Mouse (Mus musculus) ovary, postnatal 10 days (tissue): ENCODE results near the gene Pcx.
"Not testable (repeated sequence)": the region's sequence is repeated elsewhere in the genome, so short reads cannot be mapped to it uniquely, and the experiment has no call there.

ENCODE experiments used
- DNase-seq: peaks from one replicate; pipeline ENCODE4 v3.0.0; 2022; ENCODE audit warnings: low spot score

Gene Pcx

DNA sequence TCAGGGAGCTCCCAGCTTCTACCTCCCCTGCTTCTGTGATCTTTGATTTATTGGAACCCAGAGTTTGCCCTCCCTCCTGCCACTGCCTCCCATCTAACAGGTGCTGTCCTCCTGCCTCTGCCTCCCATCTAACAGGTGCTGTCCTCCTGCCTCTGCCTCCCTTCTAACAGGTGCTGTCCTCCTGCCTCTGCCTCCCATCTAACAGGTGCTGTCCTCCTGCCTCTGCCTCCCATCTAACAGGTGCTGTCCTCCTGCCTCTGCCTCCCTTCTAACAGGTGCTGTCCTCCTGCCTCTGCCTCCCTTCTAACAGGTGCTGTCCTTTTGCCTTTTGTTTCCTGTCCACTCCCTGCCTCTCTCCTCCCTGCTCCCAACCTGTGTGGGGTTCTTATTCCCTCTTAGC, 76.5 kb downstream of the Pcx start:
- DNase-seq, result not testable (repeated sequence)

DNA sequence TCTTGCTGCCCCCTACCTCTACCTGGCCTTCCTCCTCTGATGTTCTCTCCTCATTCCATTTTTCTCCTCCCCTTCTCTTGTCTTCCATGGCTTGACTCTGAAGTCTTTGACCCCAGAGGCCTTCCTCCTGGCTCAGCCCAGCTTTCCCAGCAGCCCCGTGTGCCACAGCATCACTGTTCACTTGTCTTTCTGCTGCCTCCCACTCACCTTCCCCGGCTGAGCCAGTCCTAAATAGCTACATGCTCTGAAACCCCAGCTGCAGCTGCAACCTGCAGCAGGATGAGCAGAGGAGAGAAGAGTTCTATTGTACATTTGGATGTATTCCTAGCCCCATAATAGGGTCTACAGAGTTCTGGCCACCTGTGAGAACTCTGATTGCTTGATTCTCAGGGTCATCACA, 77.2 kb downstream of the Pcx start:
- DNase-seq, result no peak

DNA sequence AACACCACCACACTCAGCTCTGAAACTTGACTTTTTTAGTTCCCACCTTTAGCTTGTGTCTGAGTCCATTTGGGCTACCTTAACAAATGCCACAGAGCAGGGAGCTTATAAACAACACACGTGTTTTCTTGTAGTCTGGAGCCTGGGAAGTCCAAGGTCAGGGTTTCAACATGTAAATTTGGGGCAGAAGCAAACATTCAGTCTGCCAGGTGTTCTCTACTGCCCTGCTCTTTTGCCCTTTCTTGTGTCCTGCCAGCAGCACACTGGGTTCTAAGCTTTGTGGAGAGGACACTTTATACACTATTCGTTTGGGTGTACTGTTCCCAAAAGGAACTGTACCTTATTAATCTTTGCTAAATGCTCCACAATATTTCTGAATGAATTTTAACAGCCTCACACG, 78.2 kb downstream of the Pcx start:
- DNase-seq, result no peak

DNA sequence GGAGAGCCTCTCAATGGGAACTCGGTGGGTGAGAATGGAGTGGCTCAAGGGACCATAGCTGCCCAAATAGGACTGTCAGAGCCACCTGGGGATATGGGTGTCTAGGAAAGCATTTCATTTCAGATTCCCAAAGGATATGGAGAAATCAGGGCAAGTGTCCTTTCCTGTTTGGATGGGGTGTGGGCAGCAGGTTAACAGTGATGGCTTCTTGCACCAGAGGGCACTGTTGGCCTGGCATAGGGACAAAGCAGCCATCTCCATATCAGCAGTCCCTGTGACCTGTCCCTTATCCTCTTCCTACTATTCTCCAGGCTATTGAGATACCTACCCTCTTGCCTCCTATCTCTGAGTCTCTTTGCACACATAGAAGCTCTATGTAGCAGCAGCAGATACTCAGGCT, 78.8 kb downstream of the Pcx start:
- DNase-seq, result no peak

DNA sequence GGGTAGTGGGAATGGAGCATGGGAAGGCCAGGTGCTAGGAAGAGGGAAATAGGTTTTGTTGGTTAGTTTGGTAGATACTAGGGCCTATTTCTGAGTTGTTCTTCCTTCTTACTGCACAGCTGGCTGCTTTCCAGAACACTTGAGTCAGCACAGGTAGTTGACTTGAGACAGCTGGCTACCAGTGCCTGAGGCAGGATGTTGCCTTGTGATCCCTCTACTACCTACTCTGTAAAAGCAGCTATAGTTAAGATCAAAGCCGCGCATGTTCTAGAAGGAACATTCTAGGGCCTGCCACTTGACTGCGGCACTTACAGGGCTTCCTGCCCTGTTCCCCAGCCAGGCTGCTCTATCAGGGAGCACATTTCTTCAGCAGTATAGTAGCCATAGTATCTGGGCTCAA, 79.8 kb downstream of the Pcx start:
- no peak for DNase-seq

DNA sequence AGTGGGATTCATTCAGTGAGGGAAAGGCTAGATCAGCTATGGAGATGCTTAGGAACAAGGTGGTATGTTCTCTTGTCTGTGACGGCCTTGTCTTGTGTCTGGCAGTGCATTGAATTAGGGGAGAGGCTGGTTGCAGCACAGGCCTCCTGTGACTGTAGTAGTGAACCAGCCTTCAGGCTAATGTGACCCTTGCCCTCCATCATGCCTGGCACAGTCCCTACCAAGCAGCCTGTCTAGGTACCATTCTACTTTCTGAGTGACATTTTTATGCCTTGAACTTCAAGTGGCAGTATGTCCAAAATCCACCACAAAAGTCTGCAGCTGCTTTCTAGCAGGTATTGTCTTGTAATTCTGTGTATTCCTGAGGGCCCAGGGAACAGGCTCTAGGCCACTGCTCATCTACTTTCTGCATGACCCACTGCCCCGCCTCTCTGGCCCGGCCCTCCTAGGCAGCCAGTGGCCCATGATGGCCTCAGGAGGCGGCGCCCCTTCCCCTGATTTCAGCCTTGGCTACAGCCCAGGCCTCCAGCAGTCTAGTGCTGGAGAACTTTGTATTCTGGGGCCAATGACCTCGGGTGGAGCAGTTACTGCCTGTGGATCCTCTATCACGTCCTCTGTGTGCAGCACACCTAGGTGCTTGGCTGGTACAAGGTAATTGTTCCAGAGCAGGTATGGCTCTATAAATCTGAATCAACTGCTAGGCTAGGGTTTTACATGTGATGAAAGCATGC, 83.7 kb downstream of the Pcx start:
- no peak for DNase-seq

DNA sequence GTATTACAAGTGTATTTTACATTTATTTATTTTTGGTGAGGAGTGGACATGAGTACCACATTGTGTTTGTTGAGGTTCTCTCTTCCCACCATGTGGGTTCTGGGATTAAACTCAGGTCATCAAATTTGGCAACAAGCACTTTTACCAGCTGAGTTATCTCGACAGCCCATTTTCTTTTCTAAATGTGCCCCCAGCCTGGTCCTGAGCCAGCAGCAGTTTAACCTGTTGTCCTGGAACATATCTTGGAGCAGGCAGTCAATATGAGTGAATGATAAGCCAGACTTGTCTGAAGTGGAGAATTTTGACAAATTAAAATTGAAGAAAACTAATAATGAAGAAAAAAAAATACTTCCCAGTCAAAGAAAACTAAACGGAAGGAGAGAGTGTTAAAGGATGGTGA, 85.8 kb downstream of the Pcx start:
- no peak for DNase-seq

DNA sequence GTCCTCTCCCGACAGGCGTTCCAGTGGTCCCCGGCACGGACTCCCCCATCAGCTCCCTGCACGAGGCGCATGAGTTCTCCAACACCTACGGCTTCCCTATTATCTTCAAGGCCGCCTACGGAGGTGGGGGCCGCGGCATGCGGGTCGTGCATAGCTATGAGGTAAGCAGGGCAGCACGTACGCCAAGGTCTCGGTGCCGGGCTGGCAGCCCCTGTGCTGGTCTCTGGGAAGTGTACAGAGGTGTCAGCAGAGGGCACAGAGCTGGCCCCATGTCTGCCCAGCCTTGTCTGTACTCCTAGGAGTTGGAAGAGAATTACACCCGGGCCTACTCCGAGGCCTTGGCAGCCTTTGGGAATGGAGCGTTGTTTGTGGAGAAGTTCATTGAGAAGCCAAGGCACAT, 92.2 kb downstream of the Pcx start:
- DNase-seq, result no peak

DNA sequence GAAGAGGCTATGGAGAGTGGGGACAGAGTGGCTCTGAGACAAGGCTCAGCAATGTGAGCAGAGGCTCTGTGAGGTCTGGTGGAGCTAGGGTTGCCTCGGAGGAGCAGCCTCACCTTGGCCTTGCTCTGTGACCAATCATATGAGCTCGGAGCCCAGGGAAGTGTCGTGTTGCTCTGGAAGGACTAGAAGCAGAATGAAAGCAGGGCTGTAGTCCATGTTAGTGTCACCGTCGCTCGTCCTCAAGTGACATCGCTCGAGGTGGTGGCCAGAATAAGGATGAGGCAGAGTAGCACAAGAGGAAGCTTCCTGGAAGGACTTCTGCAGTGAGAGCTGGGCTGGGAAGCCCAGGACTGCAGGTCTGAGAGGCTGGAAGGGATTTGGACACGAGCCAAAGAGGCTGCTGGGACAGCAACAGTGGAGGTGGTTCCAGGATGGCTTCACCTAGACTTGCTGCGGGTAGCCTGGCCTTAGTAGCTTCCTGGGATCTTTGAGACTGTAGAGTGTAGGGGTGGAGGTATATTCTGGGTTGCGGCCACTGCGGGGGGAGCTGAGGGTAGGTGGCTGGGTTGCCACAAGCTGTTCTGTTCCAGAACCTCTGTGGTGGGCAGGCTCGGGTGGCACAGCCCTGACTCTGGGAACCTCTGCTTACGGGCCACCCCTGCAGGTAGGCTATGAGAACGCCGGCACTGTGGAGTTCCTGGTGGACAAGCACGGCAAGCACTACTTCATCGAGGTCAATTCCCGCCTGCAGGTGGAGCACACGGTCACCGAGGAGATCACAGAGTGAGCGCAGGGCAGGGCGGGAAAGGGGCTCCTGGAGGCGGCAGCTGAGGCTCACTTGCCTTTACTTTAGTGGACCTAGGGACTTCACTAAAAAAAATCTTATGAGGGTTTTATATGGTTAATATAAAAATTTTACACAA, 93.8 kb downstream of the Pcx start:
- DNase-seq, result no peak

DNA sequence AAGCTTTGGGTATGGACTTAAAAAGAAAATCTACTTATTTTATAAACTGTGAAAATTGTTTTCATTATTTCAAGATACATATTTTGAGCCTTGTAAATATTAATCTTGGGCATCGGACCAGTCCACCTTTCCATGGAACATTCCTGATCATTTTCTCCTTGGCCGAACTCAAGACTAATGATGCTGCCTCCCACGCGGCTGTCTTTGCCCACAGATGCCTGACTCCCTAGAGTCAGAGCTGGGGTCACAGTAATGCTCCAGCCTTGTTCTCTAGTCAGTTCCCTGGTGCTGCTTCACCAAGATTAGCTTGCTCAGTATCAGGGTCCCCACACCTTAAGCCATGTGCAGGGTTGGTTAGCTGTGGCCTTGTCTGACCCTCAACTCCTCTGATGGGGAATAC, 95.4 kb downstream of the Pcx start:
- DNase-seq, result no peak

DNA sequence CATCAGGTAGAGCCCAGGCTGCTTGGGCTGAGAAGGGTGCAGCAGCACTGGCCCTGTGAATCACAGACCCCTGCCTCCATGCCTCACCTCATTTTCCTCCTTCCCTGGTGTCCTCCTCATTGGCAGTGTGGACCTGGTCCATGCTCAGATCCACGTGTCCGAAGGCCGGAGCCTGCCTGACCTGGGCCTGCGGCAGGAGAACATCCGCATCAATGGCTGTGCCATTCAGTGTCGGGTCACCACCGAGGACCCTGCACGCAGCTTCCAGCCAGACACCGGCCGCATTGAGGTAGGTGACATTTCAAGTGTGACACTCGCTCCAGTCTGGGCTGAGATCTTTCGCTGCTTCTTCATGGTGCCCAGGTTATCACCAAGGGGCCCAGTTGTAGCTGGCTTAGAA, 97.1 kb downstream of the Pcx start:
- DNase-seq, result no peak

DNA sequence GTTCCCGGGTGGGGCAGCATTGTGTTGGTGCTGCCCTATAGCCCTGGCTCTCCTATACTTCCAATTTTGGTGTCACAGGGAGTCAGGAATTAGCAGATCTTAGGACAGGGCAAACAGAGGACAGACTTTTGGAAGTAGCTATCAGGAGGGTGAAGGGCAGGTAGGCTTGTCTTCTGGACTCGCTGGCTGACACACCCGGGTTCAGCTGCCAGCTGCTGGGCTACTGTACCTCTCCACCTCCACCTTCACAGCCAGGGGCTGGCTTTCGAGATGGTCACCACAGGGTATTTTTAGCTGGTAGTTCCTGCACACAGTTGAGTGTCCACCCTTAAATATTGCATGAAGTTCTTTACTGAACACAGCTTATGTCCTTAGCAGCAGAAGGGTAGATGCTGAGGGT, 98.2 kb downstream of the Pcx start:
- DNase-seq, result no peak

DNA sequence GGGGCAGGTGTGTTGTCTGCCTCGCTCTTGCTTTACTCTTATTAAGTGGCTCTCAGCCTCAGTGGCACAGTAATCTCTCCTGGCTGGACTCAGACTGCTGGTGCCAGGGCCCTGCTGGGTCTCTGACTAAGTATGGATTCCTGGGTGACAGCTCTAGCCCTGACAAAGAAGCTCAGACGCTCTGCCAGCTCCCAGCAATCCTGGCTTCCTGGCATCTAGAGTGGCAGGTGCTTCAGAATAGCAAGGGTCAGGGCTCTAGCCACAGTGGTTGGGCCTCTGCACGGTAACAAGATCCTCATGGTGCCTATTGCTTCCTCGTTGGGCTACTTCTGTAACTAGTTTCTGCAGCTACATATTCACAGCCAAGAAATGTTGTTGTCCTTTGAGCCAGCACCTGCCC, 99.8 kb downstream of the Pcx start:
- no peak for DNase-seq

DNA sequence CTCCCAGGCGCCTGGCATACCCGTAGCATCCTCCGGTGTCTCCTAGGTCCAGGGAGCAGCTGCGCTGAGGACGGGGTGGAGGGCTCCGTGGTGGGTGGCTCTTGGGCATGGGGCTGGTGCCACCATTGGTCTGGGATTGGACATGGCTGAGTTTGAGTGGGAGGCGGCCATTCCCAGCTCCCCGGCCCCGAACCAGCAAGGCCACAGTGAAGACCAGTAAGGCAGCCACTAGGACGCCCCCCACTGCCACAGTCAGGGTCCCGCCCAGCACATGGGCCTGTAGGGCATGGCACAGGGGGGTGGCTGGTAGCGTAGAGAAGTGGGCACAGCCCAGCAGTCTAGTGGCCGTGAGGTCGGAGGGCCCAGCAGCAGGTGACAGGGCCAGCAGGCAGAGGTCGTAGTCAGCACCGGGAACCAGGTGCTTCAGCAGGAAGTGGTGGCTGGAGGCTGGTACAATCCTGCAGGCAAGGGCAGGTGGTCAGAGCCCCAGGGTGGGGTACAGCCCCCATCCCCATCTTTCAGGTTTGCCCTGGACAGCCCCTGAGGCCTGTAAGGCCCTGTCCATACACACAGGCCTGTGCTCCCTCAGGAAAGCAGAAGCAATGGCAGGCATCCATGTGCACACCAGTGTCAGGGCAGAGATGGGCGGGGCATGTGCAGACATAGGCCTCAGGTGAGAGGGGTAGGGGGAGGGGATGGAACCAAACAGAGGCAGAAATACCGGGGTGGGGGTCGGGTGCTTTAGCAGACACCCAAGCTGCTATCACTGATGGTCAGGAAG, 102.1 kb downstream of the Pcx start:
- no peak for DNase-seq

DNA sequence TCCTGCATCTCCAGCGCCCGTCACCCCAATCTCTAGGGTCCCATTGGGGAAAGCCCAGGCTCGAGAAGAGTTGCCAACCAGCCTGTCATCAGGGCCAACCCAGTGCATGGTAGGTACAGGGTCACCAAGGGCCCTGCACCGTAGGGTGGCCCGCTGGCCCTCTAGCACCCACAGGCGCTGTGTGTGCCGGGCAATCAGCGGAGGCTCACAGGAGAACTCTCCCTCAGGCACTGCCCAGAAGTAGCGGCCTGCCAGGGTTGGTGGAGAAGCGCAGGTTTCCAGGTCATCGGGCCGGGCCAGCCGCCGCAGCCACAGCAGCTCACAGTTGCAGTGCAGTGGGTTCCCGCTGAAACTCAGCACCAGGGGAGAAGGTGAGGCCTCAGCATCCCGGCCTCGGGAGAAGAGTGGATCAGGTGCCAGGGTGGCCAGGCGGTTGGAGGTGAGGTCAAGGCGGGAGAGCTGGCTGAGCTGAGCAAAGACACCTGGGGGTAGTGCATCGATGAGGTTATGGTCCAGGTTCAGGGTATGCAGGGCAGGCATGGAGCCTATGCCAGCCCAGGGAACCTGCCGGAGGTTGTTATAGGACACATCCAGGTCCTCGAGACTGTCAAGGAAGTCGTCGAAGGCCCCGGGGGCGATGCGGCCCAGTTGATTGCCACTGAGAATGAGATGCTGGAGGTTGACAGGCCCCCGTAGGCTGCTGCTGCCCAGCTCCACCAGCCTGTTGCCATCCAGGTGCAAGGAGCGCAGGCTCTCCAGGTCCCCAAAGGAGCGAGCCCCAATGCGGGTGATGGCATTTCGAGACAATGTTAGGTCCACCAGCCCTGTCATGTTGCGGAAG, 103.4 kb downstream of the Pcx start:
- DNase-seq, result no peak

DNA sequence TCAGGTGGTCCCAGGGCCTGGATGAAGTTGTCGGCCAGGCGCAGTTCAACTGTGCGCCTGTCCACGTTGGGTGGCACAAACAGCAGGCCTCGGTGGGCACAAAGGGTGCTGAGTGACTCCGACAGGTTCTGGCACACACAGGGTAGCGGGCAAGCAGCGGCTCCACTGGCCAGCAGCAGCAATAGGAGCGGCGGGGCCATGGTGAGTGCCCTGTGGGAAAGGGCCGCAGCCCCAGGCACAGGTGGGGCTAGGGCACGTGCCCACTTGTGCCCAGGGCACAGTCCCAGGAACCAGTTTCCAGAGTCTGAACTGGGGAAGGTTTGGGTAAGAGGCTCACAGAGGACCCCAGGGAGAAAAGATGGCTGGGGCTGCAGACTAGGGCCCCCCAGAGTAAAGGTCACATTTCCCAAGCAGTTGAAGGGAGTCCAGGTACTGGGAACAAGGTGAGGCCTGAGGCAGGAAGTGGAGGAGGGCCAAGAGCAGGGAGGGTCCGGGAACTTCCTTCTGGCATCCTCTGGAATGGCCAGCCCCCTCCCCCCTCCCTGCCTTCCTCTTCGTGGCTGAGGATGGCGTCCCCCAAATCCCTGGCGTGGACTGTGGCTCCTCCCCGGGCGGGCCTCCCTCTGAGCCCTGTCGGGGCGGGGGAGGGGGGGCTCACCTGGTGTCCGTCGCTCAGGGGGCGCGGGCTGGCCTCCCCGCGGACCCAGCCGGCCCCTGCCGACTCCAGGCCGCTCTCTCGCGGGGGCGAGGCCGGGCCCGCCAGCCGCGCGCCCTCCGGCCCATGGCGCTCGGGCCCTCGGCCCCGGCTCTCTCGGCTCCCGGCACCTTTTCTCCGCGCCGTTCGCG, 104.3 kb downstream of the Pcx start:
- DNase-seq, result no peak

DNA sequence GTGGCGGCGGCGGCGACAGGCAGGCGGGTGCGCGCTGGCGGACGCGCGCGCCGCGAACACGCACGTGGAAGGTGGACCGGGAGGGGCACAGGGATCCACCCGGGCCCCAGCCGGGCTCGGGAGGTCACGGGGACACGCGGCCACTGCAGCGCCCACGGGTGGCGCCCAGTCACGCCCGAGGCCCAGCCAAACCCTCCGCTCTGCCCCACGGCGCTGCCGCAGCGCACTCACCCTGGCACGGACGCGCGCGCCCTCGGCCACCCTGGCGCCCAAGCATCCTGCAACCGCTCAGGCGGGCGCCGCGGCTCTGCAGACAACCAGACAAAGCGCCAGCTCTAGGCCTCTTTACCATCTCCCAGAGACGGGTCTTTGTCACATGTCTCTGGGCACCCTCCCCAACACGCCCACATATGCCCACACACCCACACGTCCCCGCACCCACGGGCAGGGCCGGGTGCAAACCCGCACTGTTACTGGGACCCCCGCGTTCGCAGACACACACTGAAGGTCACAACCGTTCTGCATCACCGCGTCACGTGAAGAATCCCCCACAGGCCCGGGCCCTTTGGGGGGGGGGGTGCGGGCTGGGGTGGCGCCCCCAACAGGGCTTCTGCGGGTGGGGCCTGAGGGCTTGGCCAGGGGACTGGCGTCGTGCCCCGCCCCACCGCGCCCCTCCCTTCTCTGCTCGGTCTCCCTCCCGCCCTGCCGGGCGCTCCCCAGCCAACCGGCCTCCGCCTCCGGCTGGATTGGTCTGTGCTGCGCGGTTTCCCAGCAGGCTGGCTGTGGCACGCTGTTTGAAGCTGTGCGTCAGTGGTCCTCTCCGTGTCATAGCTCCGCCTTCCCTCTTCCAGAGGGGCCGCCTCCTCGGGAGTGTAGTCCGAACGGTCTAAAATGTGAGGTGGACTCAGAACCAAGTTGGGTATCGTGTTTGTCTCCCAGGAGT, 105.2 kb downstream of the Pcx start, which contains the start of gene Lrfn4:
TSS of gene Lrfn4 (minus strand) at position 517 of the 943 bp plus-strand sequence.
- peak; percentile 52 for DNase-seq

DNA sequence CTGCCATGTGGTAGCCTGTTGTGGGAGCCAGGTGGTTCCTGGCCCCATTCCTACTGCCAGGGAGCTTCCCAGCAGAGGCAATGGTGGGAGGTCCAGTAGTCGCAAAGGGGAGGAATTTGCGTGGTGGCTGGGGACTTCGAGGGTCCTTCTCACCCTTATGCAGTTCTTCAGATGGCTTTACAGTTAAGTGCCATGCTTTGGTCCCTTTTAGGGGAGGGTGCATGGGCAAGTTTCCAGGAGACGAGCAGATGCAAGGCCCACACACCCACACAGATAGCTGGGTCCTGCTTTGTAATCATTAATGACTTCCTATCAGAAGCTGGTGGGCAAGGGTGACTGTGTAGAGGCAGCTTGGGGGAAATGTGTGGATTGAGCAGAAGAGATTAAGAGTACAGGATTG, 106.3 kb downstream of the Pcx start:
- no peak for DNase-seq

DNA sequence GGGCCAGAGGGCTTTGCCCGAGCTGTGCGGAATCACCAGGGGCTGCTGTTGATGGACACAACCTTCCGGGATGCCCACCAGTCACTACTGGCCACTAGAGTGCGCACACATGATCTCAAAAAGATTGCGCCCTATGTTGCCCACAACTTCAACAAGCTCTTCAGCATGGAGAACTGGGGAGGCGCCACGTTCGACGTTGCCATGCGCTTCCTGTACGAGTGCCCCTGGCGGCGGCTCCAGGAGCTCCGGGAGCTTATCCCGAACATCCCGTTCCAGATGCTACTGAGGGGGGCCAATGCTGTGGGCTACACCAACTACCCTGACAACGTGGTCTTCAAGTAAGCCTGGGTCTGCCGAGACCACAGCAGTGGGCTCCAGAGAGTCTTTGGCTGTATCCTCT, 107.9 kb downstream of the Pcx start:
- no peak for DNase-seq

DNA sequence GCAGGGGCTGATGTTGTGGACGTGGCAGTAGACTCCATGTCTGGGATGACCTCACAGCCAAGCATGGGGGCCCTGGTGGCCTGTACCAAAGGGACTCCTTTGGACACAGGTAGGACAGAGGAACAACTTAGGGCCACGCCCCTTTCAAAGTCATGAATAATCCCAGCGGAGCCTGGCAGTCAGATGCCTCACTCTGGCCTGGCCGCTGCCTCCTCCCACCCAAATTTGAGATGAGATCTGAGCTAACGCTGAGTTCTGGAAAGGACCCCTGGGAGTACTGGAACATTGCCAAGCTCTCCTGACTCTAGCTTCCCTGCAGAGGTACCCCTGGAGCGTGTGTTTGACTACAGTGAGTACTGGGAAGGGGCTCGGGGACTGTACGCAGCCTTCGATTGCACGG, 109.2 kb downstream of the Pcx start:
- DNase-seq, result no peak
